Mouse (Mus musculus) MEL (cell line): Measurements from ENCODE around the gene Fscn3.

Source experiments
- GATA1 ChIP-seq: IDR thresholded peaks from 2 replicates; pipeline ENCODE4 v1.6.1; 2011; ENCODE audit warnings: low read depth, low read length, improper control_type of control experiment
- MAFK ChIP-seq: IDR thresholded peaks from 2 replicates; pipeline ENCODE4 v1.6.1; 2011; ENCODE audit warnings: low read depth, mild to moderate bottlenecking, low read length, improper control_type of control experiment, borderline replicate concordance
- POLR2A ChIP-seq, 2 experiments: IDR thresholded peaks; 2 replicates each; pipeline ENCODE4 v1.6.1; 2011 to 2012; ENCODE audit warnings: low read length in 2 of 2, mild to moderate bottlenecking in 2 of 2, control low read depth in 1 of 2, improper control_type of control experiment in 1 of 2, low read depth in 1 of 2, moderate library complexity in 1 of 2; ENCODE audit not compliant: control insufficient read depth in 1 of 2, insufficient read depth in 1 of 2, poor library complexity in 1 of 2
- POLR2AphosphoS2 ChIP-seq: IDR thresholded peaks from 2 replicates; pipeline ENCODE4 v1.6.1; 2011; ENCODE audit warnings: low read length, improper control_type of control experiment
- TCF12 ChIP-seq: IDR thresholded peaks from 2 replicates; pipeline ENCODE4 v1.6.1; 2014; ENCODE audit warnings: low read depth, mild to moderate bottlenecking, inconsistent platforms, low read length, improper control_type of control experiment, moderate library complexity

GRCm38 (mm10) chr6:28427096-28427839 lies at the start of gene Fscn3:
- no peak for TF ChIP-seq TCF12
- TF ChIP-seq GATA1, result no peak
- TF ChIP-seq MAFK, result no peak
- no peak; a peak in 1 of 4 replicates for TF ChIP-seq POLR2A (IDR thresholded peaks at IDR 0.05; ENCODE audit: control insufficient read depth in 1 of 2, insufficient read depth in 1 of 2, low read depth in 1 of 2, low read length in 2 of 2, poor library complexity in 1 of 2)
- TF ChIP-seq POLR2AphosphoS2, result no peak
